Mouse (Mus musculus) adrenal gland, adult 8-10 months (tissue): ENCODE measurements around the gene Mxra7. TPM values are rescaled to one million over a fixed set of nuclear protein-coding genes. Genes with fewer than 3 reads are reported as not detected.
"Not testable (repeated sequence)": the region's sequence is repeated elsewhere in the genome, so short reads cannot be mapped to it uniquely, and the experiment has no call there.

Experiments used
- DNase-seq: peaks from one replicate; pipeline ENCODE4 v3.0.0; 2022
- total RNA-seq, 4 experiments: library from RNA; stranded (reverse); gene quantifications; 2 replicates each; pipeline ENCODE4 v1.2.4; 2022

Mxra7 gene
- total RNA-seq, result 100 to 1,000 TPM in 2 of 4 experiments, 10 to 100 TPM in 2; 43.8 to 117 (median 81.5) TPM

DNA sequence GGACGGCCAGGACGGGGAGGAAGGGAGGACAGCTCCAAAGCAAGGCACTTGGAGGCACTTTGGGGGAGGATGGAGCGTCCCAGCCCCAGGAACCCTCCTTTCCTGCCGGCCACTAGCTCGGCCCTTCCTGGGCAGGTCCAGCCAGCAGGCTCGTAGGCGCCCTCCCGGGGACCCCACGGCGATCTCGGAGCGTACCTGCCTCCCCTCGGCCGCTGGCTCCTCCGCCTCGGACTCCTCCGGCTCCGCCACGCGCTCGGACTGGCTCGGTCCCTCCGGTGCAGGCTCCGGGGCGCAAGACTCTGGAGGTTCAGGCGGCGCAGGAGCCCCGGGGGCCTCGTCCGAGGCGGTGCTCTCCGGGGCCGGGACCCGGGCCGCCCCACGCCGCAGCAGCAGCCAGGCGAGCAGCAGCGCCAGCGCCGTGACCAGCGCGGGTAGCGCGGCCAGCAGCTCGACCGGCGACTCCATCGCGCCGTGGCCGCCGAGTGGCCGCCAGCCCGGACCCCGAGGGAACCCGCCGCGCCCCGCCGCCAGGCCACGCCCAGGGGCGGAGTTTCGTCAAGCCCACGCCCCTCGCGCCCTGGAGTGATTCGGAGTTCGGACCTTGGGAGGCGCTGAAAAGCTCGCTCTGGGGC lies at the start of gene Mxra7:
Gene Mxra7, minus strand, starts transcription at position 513 of the 632 bp plus-strand sequence.
- peak; percentile 75 for DNase-seq

DNA sequence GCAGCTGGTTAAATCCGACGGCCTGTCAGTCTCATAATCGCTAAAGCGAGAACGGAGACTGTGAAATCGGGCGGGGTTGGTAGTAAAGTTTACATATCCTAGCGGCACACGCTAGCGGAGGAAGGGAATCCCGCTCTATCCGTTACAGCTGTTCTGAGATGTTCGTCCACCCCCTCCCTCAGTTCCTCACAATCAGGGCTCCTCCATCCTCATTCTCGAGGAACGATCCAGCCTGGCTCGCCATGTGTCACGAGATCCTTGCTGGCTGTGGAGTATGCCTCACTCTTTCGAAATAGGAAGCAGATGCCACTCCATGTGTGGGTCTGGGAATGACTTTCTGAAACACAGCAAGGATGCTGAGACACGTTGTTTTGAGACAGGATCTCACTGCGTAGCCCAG lies 46.1 kb upstream of the Mxra7 start:
- no peak for DNase-seq

DNA sequence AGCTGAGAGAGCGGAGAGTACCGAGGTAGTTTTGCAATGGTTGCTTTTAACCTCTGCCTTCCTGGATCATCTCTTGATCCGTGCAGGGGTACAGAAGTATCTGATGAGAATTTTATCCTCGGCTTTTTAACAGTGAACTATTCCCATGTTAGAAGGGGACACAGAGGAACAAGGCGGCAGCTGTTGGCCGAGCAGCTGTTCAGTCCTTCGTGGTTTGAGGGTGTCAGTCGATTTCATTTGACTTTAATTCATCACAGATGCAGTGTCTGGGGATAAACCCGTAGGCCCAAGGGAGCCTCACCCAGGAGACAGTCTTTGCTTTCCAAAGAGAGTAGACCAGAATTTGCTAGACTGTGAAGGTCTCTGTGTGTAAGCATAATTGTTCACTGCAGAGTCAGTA lies 43.7 kb upstream of the Mxra7 start:
- no peak for DNase-seq

DNA sequence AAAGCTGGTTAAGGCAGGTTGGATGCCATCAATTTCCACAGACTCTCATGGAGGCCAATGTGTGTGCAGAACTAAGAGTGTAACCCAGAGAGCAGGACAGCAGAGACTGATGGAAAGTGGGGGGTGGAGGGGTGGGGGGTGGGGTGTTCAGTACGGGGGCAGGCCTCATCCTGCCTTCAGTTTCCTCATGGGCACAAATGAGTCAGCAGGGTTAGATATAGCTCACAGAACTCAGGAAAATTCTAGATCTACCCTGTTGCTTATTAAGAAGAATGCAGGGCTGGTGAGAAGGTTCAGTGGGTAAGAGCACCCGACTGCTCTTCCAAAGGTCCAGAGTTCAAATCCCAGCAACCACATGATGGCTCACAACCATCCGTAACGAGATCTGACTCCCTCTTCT lies 41.8 kb upstream of the Mxra7 start:
- DNase-seq, result no peak

DNA sequence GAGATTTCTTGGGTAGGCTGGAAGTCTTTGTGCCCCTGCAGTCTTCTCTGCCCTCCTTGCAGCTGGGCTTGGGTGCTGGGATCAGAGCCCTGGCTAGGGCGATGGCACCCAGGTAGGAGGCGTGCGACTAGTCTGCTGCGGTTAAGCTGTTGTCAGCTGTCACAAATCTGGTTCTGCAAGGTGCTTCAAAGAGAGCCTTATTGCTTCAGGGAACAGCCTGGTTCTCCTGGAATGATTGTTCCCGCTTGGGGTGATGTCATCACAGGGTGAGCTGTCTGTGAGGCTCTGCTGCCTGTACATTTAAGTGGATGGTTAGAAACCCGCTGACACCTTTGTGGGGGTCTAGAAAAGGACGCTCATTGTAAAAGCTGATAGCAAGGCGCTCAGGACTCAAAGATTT lies 41.4 kb upstream of the Mxra7 start:
- no peak for DNase-seq

DNA sequence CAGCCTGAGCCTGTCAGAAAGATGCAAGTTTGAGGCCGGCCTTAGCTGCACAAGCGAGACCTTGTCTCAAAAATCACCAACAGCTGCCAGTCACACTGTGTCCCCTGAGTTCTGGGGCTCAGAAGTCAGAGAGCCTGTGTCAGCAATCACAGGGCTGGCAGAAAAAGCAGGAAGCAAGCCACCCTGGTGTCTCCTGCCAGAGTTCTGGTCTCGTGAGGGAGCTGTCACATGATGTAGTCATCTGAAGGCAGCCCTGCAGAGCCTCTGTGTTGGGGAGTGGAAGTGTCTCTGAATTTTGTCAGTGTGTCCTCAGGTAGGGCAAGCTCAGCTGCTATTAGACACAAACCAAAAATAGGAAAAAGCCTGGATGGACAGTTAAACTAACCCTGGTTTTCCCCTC lies 40.3 kb upstream of the Mxra7 start:
- DNase-seq, result no peak

DNA sequence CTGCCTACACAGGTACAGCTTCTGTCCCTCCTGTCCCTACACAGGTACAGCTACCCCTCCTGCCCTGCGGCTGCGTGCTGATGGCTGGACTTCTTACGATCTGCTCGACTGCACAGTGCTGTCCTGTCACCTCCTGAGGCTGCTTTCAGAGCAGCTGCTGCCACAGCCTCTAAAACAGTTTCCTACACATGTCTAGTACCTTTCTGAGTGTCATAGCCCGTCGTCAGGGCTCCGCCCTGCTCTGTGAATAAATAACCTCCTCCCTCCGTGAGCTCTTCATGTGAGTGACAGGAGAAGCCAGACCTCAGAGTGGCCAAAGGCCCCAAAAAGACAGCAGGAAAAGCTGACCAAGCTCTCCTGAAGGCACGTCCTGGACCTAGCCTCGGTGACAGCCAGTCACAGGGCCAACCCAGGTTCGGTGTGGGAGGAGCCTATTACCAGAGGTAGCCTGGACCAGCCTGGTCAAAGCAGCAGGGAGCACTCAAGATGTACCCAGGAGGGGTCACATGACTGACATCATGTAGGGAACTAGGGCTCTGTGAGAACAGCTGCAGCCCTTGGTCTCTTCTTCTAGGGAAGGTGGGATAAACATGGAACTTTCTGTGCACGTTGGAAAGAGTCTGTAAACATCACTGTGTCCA lies 38.2 kb upstream of the Mxra7 start:
- no peak for DNase-seq

DNA sequence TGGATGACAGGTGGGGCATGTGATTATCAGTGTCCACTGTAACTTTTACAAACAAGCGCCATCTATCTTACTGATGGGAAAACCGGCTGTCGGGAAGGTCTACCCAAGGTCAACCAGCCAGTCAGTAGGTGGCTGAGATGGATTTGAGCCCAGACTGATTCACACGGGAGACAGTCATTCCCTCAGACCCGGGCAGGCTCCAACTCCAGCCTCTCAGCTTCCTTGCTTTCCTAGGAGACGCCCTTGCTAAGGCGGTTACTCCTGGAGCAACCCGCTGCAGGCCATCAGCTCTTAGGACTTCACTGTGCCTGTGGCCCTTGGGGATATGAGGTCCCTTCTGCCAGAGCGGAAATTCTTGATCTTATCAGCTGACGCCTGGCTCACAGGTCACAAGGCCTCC lies 36.6 kb upstream of the Mxra7 start:
- no peak for DNase-seq

DNA sequence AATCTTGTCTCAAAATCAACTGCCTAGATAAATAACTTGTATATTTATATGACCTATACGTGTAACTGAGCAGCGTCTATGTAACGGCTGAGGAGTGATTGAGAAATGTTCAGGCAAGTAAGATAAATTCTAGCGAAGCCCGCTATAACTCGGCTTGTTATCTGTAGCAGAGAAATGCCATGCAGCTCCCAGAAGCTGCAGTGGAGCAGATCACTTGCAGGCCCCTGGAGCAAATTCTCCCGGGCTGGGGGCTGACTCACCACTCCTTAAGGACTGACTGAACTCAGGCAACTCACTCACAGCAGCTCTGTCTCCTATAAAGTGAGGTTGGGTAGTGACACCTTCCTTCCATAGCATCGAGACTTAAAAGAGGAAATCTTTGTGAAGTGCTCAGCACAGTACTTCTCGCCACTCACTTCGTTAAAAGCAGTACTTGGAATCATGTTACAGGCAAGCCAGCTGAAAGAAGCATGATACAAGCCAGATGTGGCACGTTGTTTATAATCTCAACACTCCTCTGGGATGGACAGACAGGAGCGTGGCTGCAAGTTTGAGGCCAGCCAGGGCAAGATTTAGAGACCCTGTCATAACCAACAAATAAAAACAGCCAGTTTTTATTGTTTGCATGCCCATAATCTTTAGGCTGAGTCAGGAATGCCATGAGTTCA lies 29.5 kb upstream of the Mxra7 start:
- DNase-seq, result no peak

DNA sequence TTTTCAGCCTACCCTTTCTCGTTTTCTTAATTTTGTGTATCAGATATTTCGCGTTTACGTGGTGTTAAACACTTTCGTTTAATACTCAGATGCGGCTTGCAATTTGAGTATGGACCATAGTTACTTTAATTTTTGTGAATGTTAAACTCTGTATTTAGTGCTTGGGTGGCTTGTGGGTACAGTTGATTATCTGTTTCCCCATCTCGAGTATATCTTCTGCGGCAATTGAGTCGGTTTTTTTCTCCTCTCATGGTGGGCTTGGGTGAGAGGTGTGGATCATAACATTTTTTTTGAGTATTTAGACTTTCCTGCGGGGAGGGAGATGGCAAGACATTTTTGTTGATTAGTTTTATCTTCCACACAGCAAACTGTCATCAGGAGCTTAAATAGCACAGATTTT lies 26.4 kb upstream of the Mxra7 start:
- no peak for DNase-seq

DNA sequence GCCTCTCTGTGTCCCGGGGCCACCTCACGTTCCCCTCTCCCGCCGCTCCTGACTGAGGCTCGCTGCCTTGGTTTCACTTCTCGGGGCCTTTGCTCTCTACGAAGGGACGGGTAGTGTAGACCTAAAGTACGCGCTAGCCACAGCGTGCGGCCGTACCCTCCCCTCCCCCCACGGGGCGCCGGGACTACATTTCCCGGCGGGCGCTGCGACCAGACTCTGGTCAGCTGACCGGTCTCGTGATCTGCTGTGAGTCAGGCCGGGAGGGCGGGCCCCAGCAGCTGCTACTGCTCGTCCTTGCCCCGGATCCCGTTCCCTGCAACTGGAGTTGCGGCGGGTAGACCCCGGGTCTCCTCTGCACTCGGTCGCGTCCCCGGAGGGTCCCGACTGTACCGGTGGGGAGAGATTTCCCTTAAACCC lies 25.7 kb upstream of the Mxra7 start:
- DNase-seq, result peak; percentile 96

DNA sequence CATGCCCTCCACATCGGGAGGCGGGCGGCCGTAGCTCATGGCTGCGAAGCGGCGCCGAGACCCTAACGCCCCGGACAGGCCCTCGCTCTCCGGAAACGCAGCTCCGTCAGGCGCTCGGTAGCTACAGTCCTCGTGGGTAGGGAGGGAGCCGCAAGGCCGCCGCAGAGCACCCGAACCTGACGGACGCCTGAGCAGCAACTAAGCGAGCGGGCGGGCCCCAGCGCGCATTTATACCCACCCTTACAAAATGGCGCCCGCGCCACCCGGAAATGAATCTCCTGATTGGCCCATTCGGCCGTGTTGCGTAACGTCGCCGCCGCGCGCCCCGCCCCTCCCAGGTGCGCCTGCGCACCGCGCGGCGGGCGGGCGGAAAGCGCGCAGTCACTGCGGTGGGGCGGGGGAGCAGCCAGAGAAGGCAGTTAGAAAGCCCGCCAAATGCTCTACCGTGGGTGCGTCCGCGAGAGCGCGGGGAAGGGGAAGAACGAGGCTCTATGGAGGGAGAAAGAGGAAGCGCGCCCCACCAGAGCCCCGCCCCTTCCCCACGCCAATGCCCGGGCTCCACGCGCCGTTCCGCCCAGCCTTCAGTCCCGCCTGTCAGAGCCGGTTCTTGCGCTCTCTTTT lies 25.2 kb upstream of the Mxra7 start, which contains the start of gene Srsf2:
Gene Srsf2, minus strand, starts transcription at position 204 of the 621 bp plus-strand sequence.
- peak; percentile 93 for DNase-seq

DNA sequence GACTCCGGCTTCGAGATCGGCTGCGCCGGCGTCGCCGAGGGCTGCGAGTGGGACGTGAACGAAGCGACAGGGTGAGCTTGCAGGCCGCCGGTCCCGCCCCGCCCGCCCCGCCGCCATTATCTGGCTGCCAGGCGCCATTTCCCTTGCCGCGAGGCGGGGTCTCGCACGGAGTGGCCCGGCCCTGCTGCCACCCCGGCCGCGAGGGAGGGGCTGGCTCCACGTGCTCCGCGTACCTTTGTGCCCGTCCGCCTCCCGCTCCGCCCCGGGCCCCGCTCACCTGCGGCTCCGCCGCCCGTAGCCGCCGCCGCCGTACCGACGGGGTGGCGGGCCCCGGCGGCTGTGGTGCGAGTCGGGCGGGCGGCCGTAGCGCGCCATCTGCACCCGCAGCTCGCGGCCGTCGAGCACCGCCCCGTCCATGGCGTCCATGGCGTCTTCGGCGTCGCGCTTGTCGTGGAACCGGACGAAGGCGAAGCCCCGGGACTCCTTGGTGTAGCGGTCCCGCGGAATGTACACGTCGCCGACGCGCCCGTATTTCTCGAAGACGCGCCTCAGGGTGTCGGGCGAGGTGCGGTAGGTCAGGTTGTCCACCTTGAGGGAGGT lies 24.5 kb upstream of the Mxra7 start, which contains the start of gene Mfsd11:
Gene Mfsd11, plus strand, starts transcription at position 150 of the 600 bp plus-strand sequence.
- peak; percentile 73 for DNase-seq

DNA sequence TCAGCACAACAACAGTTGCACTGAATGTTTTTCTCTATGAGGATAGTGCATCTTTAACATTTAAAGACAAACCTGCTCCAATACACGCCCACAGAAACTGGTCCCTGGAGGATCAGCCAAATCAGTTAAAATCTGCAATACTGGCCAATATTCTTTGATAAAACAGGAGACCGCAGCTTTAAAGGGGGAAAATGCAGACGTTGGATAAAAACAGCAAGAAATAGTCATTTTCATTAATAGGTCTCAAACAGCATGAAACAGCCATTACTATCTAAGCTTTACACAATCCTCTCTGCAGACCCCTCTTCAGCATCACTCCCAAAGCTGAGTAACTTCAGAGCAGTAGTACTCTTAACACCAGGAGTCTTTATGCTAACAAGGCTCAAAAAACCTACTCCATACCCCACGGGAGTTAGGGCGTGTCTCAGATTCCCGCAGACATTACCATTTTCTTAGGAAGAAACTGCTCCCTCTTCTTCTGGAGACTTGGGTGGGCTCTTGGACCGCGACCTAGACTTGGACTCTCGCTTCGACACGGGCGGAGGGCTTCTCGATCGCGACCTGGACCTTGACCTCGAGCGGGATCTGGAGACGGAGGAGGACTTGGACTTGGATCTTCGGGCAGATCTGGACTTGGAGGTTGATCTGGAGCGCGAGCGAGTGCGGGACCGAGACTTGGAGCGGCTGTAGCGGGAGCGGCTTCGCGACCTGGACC lies 23.9 kb upstream of the Mxra7 start:
- peak; percentile 49 for DNase-seq

DNA sequence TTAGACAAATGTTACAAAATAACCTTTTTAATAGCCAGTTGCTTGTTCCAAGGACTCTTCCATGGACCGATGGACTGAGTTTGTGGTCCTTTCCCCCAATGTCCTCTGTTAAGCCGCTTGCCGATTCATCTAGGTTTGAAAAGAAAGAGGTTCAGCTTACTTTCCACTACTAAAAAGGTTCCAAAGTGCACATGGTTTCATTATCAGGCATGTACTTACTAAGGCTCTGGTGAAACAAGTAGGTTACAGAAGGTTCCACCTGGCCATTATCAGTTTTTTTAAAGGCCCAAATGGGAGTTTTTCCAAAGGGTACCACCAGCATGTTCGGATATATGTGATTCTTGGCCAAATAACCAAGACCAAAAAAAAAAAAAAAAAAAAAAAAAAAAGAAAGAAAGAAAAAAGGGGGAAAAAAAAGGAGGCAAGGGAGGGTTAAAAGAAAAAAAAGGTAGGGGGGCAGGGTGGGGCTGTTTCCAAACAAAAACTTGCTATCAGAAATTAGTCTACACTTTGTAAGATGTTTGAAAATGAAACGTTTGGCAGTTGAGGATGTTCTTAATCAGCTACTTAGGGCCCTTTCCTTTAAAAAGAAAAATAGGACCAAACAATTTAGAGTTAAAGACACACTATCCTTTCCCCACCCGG lies 23.1 kb upstream of the Mxra7 start:
- DNase-seq, result no peak

DNA sequence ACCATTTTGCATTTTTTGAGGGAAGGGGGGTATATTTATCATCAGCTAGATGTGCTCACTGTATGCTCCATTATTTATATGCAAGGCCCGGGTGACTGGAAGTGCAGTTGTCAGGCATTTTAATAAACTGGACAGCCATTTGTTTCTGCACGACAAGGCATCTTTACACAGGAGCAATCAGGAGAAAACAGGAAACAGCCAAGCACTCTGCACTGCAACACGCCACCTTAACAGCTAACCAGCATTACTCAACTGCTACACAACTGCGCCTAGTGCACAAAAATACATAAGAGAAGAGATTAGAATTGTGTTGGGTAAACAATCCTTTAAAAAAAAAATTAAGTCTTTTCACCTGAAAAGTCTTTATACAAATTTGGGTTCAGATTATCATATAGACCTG lies 22.2 kb upstream of the Mxra7 start:
- DNase-seq, result no peak

DNA sequence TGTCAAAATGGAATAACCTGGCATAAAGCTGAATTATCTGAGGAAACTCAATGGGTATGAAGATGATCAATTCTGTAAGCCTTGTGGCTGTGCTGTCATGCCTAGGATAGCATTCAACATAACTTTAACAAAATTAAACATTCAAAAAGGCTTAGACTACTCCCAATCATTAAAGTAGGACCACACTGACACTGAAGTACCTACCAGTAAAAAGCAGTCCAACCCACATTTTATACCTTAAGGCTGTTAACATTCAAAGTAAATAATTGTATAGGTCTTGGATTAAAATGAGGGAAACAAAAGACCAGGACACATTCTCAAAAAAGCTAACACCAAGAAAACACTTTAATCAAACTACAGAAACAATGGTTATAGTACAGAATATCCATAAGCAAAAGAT lies 21.7 kb upstream of the Mxra7 start:
- DNase-seq, result no peak

DNA sequence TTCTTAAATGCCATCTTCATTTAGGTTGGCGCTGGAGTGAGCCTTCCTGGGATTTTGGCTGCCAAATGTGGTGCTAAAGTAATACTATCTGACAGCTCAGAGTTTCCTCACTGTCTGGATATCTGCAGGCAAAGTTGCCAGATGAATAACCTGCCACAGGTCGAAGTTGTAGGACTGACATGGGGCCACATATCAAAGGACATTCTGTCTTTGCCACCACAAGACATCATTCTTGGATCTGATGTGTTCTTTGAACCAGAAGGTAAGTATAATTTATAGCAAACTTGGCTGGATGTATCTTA lies 21.0 kb upstream of the Mxra7 start:
- not testable (repeated sequence) for DNase-seq

DNA sequence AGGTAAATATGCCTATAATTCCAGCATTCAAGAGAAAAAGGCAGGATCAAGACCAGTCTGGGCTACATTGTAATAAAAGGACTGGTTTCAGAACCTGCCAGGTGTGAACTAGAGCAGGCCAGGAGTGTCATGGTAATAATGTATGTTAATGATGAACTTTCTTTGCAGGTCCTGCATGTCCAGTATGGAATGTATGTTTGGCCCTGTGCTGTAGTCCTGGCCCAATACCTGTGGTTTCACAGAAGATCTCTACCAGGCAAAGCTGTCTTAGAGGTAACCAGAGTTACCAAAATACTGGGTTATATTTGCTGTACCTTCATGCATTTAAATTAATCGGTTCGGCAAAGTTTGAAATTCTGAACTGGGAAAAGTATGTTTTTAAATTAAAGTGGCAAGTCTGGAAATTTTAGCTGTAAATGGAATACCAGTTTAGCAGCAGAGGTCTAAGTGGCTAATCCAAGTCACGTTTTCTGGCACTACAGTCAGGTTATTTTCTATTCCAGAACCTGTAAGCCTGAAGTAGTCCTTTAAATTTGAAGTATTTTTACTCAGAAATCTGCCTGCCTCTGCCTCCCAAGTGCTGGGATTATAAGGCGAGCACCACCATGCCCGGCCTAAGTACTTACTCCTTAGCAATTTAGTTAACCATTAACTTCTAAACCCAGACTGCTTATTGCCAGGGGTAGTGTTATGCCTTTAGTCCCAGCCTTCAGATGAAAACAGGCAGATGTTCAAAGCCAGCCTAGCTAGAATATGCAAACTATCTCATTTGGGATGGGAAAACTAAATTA lies 20.4 kb upstream of the Mxra7 start:
- no peak for DNase-seq

DNA sequence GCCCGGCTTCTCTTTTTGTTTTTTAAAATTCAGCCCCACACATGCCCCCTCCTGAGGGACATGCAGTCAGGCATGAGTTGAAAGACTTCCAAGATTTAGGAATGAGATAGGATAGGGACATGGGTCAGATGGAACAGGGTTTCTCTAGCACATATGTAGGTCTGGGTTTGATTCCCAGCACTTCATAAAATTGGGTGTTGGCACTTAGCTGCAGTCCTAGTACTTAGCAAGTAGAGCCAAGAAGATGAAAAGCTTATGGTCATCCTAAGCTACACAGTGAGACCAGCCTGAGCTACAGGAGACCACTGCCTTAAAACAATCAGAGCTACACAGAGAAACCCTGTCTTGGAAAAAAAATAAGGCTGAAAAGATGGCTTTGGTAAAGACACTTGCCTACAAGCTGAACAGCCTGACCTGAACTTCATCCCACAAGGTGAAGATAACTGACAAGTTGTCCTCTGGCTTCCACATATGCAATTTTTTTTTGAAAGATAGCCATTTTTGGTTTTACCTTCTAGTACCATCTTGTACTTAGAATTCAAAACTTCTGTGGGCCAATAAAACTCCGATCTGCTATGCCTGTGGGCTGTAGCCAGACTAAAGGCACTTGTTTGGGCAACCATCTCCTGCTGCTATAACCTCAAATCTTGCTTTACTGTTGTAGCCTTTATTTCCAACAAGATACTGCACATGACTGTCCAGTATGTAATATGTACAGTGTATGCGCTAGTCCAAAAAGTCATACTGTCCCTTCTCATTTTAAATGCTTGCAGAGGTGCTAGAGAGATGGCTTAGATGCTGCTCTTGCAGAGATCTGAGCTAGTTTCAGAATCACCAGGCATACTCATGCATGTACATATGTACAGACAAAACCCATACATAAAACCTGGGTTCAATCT lies 19.6 kb upstream of the Mxra7 start:
- no peak for DNase-seq
